Mouse (Mus musculus) urinary bladder, postnatal 14 days (tissue): Measurements from ENCODE around the gene Btg2.
A peak's percentile ranks its signal among the peaks of the same experiment; 100 is the strongest.

ENCODE experiments used
- DNase-seq: peaks from one replicate; pipeline ENCODE4 v3.0.0; 2021; ENCODE audit warnings: low spot score

Gene Btg2

GRCm38 (mm10) chr1:134078802-134079476 lies at the start of gene Btg2:
Gene Btg2 (minus strand): TSS chr1:134079120.
- DNase-seq: peak; percentile 98

GRCm38 (mm10) chr1:134122195-134122594 lies 43.3 kb upstream of the Btg2 start:
- no peak for DNase-seq

GRCm38 (mm10) chr1:134120179-134120578 lies 41.3 kb upstream of the Btg2 start:
- peak; percentile 87 for DNase-seq

GRCm38 (mm10) chr1:134117110-134117509 lies 38.2 kb upstream of the Btg2 start:
- no peak for DNase-seq

- DNase-seq: no peak
Observed at GRCm38 (mm10) chr1:134115424-134115823, 36.5 kb upstream of the Btg2 start.

GRCm38 (mm10) chr1:134114730-134115129 lies 35.8 kb upstream of the Btg2 start:
- DNase-seq: no peak

GRCm38 (mm10) chr1:134114018-134114417 lies 35.1 kb upstream of the Btg2 start:
- DNase-seq: no peak

- DNase-seq: no peak
Observed at GRCm38 (mm10) chr1:134113560-134113959, 34.6 kb upstream of the Btg2 start.

- DNase-seq: no peak
Observed at GRCm38 (mm10) chr1:134110979-134111378, 32.1 kb upstream of the Btg2 start, which contains the start of gene Chit1. Gene Chit1 (plus strand): TSS chr1:134111242.

- no peak for DNase-seq
Observed at GRCm38 (mm10) chr1:134110449-134110848, 31.5 kb upstream of the Btg2 start.

- DNase-seq: no peak
Observed at GRCm38 (mm10) chr1:134110015-134110414, 31.1 kb upstream of the Btg2 start.

GRCm38 (mm10) chr1:134107777-134108176 lies 28.9 kb upstream of the Btg2 start:
- peak; percentile 3 for DNase-seq

- peak; percentile 80 for DNase-seq
Observed at GRCm38 (mm10) chr1:134106719-134107118, 27.8 kb upstream of the Btg2 start.

GRCm38 (mm10) chr1:134105764-134106430 lies 27.0 kb upstream of the Btg2 start:
- no peak for DNase-seq

GRCm38 (mm10) chr1:134105043-134105763 lies 26.3 kb upstream of the Btg2 start:
- DNase-seq: no peak

GRCm38 (mm10) chr1:134103861-134104260 lies 24.9 kb upstream of the Btg2 start:
- DNase-seq: no peak

GRCm38 (mm10) chr1:134101593-134101992 lies 22.7 kb upstream of the Btg2 start:
- no peak for DNase-seq

GRCm38 (mm10) chr1:134100928-134101327 lies 22.0 kb upstream of the Btg2 start:
- DNase-seq: no peak

- DNase-seq: no peak
Observed at GRCm38 (mm10) chr1:134100401-134100800, 21.5 kb upstream of the Btg2 start.

GRCm38 (mm10) chr1:134099516-134100235 lies 20.8 kb upstream of the Btg2 start:
- DNase-seq: no peak

GRCm38 (mm10) chr1:134098726-134099515 lies 20.0 kb upstream of the Btg2 start:
- DNase-seq: peak; percentile 87
